Mouse (Mus musculus) right cerebral cortex, postnatal 10 days (tissue): ENCODE measurements around the gene Unc79.

Source experiments
- DNase-seq, 2 experiments: peaks; one replicate each; pipeline ENCODE4 v3.0.0; 2021; ENCODE audit warnings: low spot score in 2 of 2

Unc79 gene

DNA sequence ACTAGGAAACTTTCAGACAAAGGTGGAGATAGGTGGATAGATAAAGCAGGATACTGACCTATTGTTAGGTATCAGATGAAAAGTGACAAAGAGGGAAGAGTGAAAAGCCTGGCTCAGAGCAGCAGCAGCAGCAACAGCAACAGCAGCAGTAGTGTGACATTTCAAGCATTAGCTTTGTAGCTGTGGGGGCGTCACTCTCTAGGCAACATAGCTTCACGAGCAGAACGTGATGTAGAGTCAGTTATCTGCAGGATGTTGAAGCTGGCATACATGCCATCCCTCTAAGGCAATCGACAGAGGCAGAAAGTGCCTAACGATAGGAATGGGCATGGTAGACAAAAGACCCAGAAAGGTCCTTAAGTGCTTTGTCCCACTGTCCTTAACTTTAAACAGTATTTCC, 173.3 kb downstream of the Unc79 start:
- peak; percentile 29 to 45 for DNase-seq

GRCm38 (mm10) chr12:103123861-103124260, 175.2 kb downstream of the Unc79 start:
- DNase-seq = peak in 1 of 2 experiments; percentile 6

GRCm38 (mm10) chr12:103128914-103129313, 180.3 kb downstream of the Unc79 start:
- DNase-seq = peak in 1 of 2 experiments; percentile 8

GRCm38 (mm10) chr12:103129395-103130248, 181.0 kb downstream of the Unc79 start:
- peak in 1 of 2 experiments; percentile 12 for DNase-seq

- peak in 1 of 2 experiments; percentile 13 for DNase-seq
These were observed 182.8 kb downstream of the Unc79 start for GRCm38 (mm10) chr12:103131419-103131818.

DNA sequence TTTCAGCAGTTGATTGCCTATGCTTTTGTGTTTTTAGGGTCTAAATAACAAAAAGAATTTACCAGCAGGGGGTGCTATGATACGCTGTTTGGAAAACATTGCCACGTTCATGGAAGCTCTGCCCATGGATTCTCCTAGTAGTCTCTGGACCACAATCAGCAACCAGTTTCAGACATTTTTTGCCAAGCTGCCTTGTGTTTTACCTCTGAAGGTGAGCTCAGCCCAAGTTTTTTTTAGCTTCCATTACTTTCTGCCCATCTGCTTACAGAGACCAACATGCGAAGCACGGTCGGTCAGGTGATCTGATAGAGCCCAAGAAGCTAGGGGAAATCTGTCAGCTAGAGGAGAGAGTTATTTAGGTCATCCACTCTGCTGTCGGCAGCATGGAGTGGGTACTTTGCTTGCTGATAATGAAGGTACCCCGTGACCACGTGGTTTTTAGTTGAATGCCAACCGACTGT, 193.9 kb downstream of the Unc79 start:
- DNase-seq = peak in 1 of 2 experiments; percentile 47

GRCm38 (mm10) chr12:103143798-103144565, 195.3 kb downstream of the Unc79 start:
- DNase-seq = peak; percentile 61 to 62

DNA sequence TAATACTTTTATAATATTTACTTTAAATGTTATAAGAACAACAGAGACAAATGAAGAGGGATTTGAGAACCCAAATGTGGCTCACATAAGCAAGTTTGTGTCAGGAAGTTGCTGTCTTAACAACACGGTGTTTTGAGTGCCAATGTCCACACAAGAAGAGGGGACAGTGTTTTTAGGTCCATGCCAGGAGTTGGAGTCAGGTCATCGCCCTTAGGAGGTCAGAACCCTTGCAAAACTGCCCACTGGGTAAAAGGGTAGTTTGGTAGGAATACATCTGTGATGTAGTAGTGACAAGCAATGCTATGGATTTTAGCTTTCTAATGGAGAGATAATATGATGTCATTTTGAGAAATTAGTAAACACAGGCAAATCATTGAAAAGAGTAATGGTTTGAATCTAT, 201.6 kb downstream of the Unc79 start:
- DNase-seq = no peak

DNA sequence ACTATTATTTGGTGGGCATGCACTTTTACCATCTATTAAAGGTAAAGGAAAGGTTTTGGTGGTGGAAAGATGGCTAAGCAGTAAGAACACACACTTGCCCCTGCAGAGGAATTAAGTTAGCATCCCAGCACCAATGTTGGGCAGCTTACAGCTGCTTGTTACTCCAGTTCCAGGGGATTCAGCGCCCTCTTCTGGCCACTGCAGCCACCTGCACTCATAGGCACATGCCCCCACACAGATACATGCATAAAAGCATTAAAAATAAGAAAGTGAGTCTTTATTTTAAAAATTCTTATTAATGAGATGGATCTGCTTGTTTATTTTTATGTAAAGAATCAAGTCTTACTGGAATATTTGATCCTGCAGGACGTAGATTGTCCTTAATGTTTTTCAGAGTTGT, 206.3 kb downstream of the Unc79 start:
- no peak for DNase-seq

DNA sequence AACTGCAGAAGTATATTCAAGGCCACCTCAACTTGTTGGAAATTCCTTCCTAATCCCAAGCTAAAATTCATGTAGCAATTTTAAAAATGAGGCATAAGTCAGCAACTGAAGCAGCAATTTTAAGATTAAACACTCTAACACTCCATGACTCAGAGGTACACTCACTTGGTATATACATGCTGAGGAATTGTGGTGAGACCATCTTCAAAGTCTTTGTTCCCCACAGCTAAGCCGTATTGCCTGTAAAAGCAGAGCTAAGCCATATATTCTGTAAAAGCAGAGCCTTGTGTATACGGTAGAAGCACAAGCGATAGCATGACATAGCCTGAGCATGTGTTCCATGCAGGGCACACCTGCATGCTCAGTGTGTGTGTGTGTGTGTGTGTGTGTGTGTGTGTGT, 206.7 kb downstream of the Unc79 start:
- no peak for DNase-seq

DNA sequence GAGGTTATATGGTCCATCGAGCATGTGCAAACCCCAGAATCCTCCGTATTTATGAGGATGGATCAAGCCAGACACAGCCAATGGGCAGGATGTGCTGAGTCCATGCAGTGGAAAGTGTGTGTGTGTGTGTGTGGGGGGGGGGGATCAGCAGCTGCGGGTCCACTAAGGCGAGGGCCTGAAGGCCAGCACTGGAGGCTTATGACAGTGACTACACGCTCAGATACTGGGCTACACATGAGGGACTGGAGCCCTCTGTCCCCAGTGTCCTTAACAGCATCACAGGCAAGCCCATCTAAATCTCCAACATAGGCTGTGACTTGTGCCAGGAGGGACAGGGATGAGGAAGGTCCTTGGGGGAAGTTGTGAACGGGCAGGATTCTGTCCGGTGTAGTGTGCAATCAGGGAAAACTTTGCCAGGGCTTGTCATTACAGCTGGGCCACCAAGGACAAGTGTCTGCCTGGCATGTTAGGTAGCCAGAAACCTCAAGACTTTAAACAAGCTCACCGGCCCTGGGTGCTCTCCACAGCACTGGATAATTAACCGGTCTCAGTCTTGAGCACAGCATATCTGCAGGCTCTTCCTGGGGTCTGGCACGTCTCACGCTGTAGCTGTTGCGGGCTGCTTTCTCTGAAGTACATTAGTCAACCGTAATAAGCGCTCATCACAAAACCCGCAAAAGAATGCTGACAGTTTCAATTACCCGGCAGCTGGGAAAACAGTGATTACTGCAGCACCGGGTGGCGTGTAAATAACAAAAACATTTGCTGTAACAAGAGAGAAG, 208.7 kb downstream of the Unc79 start:
- DNase-seq = no peak

DNA sequence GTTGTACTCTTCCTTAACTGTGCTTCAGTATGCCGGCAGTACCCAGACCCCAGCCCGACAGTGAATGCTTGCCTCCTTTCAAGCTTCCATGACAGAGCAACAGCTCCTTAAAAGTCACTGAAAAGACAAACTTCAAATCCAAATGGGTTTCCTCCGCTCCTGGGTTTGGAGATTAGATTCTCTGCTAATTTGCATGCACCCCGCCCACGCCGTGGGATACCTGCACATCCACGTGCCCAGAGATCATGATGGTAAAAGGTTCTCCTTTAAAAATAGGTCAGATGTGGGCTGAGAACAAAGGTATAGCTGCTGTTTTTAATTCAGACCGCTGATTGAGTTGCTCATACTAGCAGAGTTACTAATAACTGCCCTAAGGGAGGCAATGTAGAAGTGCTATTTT, 210.4 kb downstream of the Unc79 start:
- peak; percentile 59 to 66 for DNase-seq

- DNase-seq = no peak
These were observed 212.1 kb downstream of the Unc79 start for GRCm38 (mm10) chr12:103160721-103161120.

DNA sequence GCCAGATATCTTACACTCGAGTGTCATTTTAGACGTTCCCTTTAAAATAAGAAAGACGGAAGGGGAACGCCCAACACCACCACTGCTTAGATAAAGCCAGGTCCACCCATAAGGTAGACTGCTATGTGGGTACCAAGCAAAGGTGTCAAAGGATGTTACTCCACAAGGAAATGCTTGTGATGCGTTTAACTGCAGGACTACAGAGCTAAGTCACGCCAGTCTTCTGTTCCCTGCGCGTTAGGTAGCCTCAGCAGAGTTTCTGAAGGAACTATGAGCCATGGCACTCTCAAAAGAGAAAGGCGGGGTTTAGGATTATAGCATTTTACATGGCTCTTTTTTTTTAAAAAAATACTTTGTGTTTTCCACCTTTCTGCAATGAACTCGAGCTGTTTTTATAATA, 214.9 kb downstream of the Unc79 start:
- no peak for DNase-seq

GRCm38 (mm10) chr12:103164101-103165030, 215.7 kb downstream of the Unc79 start:
- no peak for DNase-seq

DNA sequence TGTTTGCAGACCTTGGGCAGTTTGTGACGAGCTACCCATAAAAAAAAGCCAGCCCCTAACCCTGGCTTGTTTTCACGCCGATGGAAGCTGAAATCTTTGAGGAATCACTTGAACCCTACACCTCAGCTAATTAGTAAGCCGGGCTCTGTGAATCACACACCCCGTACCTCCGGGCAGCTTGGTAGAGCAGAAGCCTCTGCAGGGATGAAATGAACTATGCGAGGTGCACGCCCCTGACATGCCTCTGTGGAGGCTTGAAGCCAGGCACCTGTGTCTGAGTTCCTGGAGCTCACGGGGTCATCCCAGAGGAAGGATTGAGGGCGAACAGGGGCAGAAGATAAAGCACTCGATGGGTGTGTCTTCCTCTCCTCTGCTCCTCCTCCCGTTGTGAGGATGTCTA, 220.2 kb downstream of the Unc79 start:
- no peak for DNase-seq

GRCm38 (mm10) chr12:103183057-103183456, 234.4 kb downstream of the Unc79 start:
- no peak for DNase-seq

DNA sequence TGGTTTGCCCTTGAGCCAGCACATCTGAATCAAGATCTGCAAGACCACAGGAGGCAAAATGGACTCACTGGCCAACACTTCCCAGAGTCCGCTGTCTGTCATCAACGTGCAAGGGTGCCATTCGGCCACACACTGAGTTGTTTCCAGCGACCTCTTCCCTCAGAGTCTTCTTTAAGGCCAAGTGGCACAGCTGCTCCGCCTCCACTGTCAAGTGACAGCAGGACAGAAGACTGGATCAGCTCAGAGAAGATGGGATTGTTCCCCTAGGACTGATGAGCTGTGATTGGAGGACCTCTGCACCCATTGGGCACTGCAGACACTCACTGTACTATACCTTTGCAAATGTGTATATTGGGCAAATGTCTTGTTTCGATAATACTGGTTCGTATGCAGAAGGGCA, 238.4 kb downstream of the Unc79 start:
- DNase-seq = no peak

DNA sequence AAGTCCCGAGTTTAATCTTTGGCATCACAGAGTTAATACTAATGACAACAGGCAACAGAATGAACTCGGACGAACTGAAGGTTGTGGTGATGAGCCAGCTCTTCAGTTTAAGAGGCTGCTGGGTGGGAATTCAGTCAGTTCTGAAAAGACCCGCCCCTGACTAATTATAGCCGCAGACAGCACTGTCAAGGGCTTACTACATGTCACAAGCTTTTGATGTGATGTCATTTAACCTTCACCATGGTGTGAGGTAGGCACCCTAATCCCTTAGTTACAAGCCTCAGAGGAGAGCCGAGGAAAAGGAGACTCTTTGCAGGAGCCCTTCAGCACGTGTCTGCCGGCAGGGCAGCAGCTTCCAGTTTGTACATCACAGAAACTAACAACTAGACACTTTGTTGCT, 239.6 kb downstream of the Unc79 start:
- no peak for DNase-seq

GRCm38 (mm10) chr12:103189771-103190170, 241.1 kb downstream of the Unc79 start:
- peak; percentile 81 to 82 for DNase-seq

DNA sequence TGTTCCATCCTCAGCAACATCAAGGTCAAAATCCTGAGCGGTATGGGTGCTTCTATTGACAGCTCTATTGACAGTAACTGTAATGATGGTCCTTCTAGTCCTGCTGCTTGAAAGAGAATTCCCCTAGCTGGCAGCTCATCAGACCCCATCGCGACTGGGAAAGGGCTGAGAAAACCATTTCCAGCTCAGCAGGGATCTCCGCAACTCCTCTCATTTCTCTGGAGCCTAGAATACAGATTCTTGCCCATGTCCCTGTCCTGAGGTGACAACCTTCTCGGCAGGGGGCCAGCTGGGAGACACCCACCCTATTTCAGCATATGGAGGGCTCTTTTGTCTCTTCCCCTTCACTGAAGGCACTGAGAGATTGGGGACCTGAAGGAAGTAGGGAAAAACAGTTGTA, 244.3 kb downstream of the Unc79 start:
- DNase-seq = no peak
